Mouse (Mus musculus) hindbrain, embryonic 11.5 days (tissue): ENCODE measurements around the gene Prom2. TPM values are rescaled to one million over a fixed set of nuclear protein-coding genes. Genes with fewer than 3 reads are reported as not detected.

Source experiments
- ATAC-seq: fragments of 200-750 bp; cut with Nextera tagmentation; 2 replicates; pipeline ENCODE4 v1.8.0; 2017; ENCODE audit warnings: mild to moderate bottlenecking, moderate TSS enrichment, moderate library complexity; ENCODE audit not compliant: low FRiP score
- DNase-seq: peaks from one replicate; pipeline ENCODE4 v3.0.0-alpha.2; 2015; ENCODE audit warnings: low spot score
- H3K27ac ChIP-seq: fragments of 300-500 bp; sonication (generic); 2 replicates; pipeline ENCODE4 v1.5.1; 2014; ENCODE audit warnings: mild to moderate bottlenecking, low read depth, low read length
- H3K27me3 ChIP-seq: fragments of 300-500 bp; sonication (generic); 2 replicates; pipeline ENCODE4 v1.6.1; 2014; ENCODE audit warnings: mild to moderate bottlenecking, low read length, moderate library complexity, mixed read lengths; ENCODE audit not compliant: control insufficient read depth, insufficient read depth
- H3K36me3 ChIP-seq: fragments of 300-500 bp; sonication (generic); 2 replicates; pipeline ENCODE4 v1.6.1; 2014; ENCODE audit warnings: mild to moderate bottlenecking, low read length, moderate library complexity, mixed read lengths; ENCODE audit not compliant: control insufficient read depth, insufficient read depth
- H3K4me1 ChIP-seq: fragments of 300-500 bp; sonication (generic); replicated peaks from 2 replicates; pipeline ENCODE4 v1.6.1; 2014; ENCODE audit warnings: low read length, mixed read lengths; ENCODE audit not compliant: control insufficient read depth, insufficient read depth
- H3K4me2 ChIP-seq: fragments of 300-500 bp; sonication (generic); replicated peaks from 2 replicates; pipeline ENCODE4 v1.6.1; 2014; ENCODE audit warnings: mild to moderate bottlenecking, low read depth, low read length
- H3K4me3 ChIP-seq: fragments of 300-500 bp; sonication (generic); 2 replicates; pipeline ENCODE4 v1.5.1; 2014; ENCODE audit warnings: low read depth, low read length
- H3K9ac ChIP-seq: fragments of 300-500 bp; sonication (generic); 2 replicates; pipeline ENCODE4 v1.6.1; 2014; ENCODE audit warnings: low read depth, low read length
- H3K9me3 ChIP-seq: fragments of 300-500 bp; sonication (generic); 2 replicates; pipeline ENCODE4 v1.6.1; 2016; ENCODE audit warnings: low read length; ENCODE audit not compliant: control insufficient read depth
- WGBS: fragments of 180-500 bp; shearing (Covaris S2); extraction: QIAGEN DNeasy Blood & Tissue Kit; methylation state at CpG from one replicate; pipeline ENCODE4 v1.1.7; 2014; 5-methylcytosine and 5-hydroxymethylcytosine counted together
- polyA plus RNA-seq: library from polyadenylated mRNA; unstranded; fragments of >200 nt; fragmentation: Nextera tagmentation; extraction: Ambion mirVana; gene quantifications from 2 replicates; pipeline ENCODE4 v1.2.1, GENCODE M21; 2014

The Prom2 gene
- polyA plus RNA-seq, 1 experiment from 2014 or later, result 0.86 TPM

DNA sequence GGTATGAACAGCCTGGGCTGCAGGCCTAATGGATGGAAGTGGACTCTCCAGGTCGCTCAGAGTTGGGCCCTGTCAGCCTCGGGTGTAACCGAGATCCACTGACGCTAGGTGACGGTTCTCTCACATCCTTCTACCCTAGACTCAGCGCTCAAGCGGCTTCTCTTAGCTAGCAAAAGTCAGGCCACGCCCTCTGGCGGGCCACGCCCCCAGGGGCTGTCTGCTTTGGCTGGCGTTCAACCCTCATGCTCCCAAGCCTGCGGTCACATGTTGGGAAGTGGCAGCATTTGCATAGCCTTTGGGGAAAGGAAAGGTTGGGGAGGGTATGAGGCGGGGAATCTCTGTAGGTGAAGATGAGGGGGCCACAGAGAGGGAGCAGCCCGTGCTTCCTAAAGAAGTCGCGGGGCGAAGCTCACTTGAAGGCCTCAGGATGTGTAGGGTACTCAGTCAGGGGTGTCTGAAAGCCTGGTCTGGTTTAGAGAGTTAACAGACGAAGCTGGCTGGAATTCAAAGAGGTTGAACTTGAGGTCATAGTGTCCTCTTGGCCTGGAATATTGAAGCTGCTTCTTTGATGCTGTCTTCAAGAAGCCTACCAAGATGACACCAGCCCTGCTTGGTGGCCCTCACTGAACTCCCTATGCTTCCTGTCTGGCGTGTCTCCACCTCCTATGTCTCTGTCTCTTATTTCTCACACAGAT lies 56.6 kb downstream of the Prom2 start:
- Histone ChIP-seq H3K4me2 (peak overlapping the region; percentile 24), H3K36me3 (no peaks in the 10 kb centered on the region), H3K27ac (no peak overlapping the region), H3K9me3 (no peaks in the 10 kb centered on the region), H3K27me3 (peaks cover 55% of the 10 kb centered on the region), H3K4me1 (no peaks in the 10 kb centered on the region; the same call in none of the 2 replicates), H3K9ac (no peak overlapping the region; the same call in 1 of the 2 replicates), H3K4me3 (0 out of 2 replicates have a peak overlapping the region, but pooled peaks have one; percentile 2)
- DNase-seq, result peak; percentile 85
- ATAC-seq, result peak; percentile 65
- WGBS, result 6% methylated on average over 19 of the region's 19 CpGs

DNA sequence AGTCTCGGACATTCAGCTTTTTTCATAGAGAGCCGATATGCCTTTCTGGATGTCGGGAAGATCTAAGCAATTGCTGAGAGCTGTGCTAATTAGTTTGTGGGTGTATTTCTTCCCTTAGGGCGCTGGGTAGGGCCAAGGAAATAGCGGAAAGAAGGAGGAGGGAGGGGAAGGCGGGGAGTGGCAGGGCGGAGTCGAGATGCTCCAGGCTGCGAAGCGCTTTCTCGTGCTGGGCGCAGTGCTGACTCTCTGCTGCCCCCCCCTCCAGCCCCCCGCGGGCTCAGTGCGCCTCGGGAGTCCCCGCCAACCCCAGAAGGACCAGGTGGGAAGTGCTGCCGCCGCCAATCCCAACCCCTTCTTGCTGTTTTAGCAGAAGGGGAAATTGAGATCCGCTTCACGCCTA lies 58.3 kb downstream of the Prom2 start:
- no peaks in the 10 kb centered on the region for H3K36me3 ChIP-seq
- peaks cover 59% of the 10 kb centered on the region for H3K27me3 ChIP-seq
- no peak overlapping the region for H3K9ac ChIP-seq
- peak overlapping the region; percentile 72; the same call in 1 of the 2 replicates for H3K4me2 ChIP-seq
- DNase-seq, result peak; percentile 28
- no peak overlapping the region for H3K4me3 ChIP-seq
- no peak for ATAC-seq
- no peaks in the 10 kb centered on the region; the same call in none of the 2 replicates for H3K4me1 ChIP-seq
- no peak overlapping the region for H3K27ac ChIP-seq
- H3K9me3 ChIP-seq, result no peaks in the 10 kb centered on the region
- under 1% methylated on average over 16 of the region's 21 CpGs for WGBS

- Histone ChIP-seq H3K9ac (no peak overlapping the region), H3K9me3 (no peaks in the 10 kb centered on the region), H3K4me2 (peak overlapping the region; percentile 72), H3K4me3 (peak overlapping the region; percentile 35), H3K27ac (no peak overlapping the region), H3K4me1 (no peaks in the 10 kb centered on the region; the same call in none of the 2 replicates), H3K36me3 (no peaks in the 10 kb centered on the region), H3K27me3 (peaks cover 59% of the 10 kb centered on the region)
- ATAC-seq (peak; percentile 45; the same call in 1 of the 2 replicates), DNase-seq (peak; percentile 49)
- WGBS, result under 1% methylated on average over 20 of the region's 21 CpGs
Observed at GRCm38 (mm10) chr2:127482533-127482911, 58.7 kb downstream of the Prom2 start.

DNA sequence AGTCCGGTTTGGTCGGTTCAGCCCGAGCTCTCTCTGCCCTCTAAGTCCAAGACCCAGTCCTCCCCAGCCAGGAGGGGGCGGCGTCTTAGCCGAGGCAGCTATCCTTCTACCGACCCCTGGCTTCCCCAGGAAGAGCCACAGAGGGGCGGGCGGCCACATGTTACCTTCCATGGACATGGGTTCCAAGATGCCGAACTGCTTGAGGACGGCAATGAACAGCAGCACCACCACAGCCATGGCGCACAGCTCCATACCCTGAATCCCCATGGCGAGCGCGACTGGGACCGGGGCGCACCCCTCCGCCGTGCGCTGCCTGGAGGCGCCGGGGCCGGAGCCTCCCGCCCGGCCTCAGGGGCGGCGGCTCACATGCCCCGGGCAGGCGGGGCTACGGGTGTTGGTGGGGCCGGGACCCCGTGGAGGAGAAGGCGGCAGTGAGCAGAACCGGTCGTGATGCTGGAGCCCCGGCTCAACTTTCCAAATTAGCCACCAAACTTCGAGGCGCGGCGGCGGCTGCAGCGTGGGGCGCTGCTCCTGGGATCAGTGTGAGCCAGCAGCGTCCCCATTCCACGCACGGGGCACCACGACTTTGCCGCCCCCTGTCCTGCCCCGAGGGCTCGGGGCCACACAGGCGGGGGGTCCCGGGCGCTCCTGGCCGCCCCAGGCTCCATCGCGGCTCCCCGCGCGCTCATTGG lies 59.3 kb downstream of the Prom2 start:
- H3K4me2 ChIP-seq, result peak overlapping the region; percentile 72
- 0 out of 2 replicates have a peak, but pooled peaks have one; percentile 21 for ATAC-seq
- peak; percentile 35 for DNase-seq
- no peaks in the 10 kb centered on the region for H3K36me3 ChIP-seq
- no peak overlapping the region for H3K9ac ChIP-seq
- peak overlapping the region; percentile 35 for H3K4me3 ChIP-seq
- no peaks in the 10 kb centered on the region; the same call in none of the 2 replicates for H3K4me1 ChIP-seq
- H3K27me3 ChIP-seq, result peaks cover 59% of the 10 kb centered on the region
- no peaks in the 10 kb centered on the region for H3K9me3 ChIP-seq
- 1% methylated on average over 48 of the region's 59 CpGs for WGBS
- no peak overlapping the region for H3K27ac ChIP-seq

GRCm38 (mm10) chr2:127479763-127480162 lies 61.5 kb downstream of the Prom2 start:
- no peaks in the 10 kb centered on the region; the same call in none of the 2 replicates for H3K4me1 ChIP-seq
- H3K4me3 ChIP-seq, result no peak overlapping the region
- H3K27ac ChIP-seq, result no peak overlapping the region
- no peaks in the 10 kb centered on the region for H3K36me3 ChIP-seq
- ATAC-seq (no peak), DNase-seq (no peak)
- no peak overlapping the region for H3K9ac ChIP-seq
- WGBS, result 71% methylated on average over 10 of the region's 10 CpGs
- H3K4me2 ChIP-seq, result no peak overlapping the region
- no peaks in the 10 kb centered on the region for H3K9me3 ChIP-seq
- peaks cover 55% of the 10 kb centered on the region for H3K27me3 ChIP-seq

GRCm38 (mm10) chr2:127479210-127479609 lies 62.1 kb downstream of the Prom2 start:
- no peak overlapping the region for H3K9ac ChIP-seq
- H3K27me3 ChIP-seq, result peaks cover 50% of the 10 kb centered on the region
- H3K4me3 ChIP-seq, result no peak overlapping the region
- DNase-seq (no peak), ATAC-seq (no peak)
- no peaks in the 10 kb centered on the region for H3K36me3 ChIP-seq
- no peak overlapping the region for H3K27ac ChIP-seq
- H3K4me1 ChIP-seq, result no peaks in the 10 kb centered on the region; the same call in none of the 2 replicates
- WGBS, result 80% methylated on average over 4 of the region's 4 CpGs
- H3K9me3 ChIP-seq, result no peaks in the 10 kb centered on the region
- H3K4me2 ChIP-seq, result no peak overlapping the region

Other genes with a start within 250 kb of the Prom2 start
- 4.9 and 5.5 TPM in 2 replicates for gene Dusp2, start 205.3 kb downstream of the Prom2 start, polyA plus RNA-seq
- not detected in 2 replicates for gene Astl, start 202.8 kb downstream of the Prom2 start, polyA plus RNA-seq
- gene Adra2b, start 178.3 kb downstream of the Prom2 start, polyA plus RNA-seq, result 2.7 and 3.5 TPM in 2 replicates
- gene Gpat2, start 116.3 kb downstream of the Prom2 start, polyA plus RNA-seq, result 0.32 TPM in 2 replicates
- gene Fahd2a, start 96.9 kb downstream of the Prom2 start, polyA plus RNA-seq, result 25.7 and 27.8 TPM in 2 replicates
- gene Kcnip3, start 19.4 kb downstream of the Prom2 start, polyA plus RNA-seq, result 2.6 and 3.4 TPM in 2 replicates
- 7.8 and 9.5 TPM in 2 replicates for gene Zfp661, start 45.6 kb upstream of the Prom2 start, polyA plus RNA-seq
- gene Mrps5, start 45.8 kb upstream of the Prom2 start, polyA plus RNA-seq, result 154 and 157 TPM in 2 replicates
- 0.86 and 1.4 TPM in 2 replicates for gene Mal, start 115.2 kb upstream of the Prom2 start, polyA plus RNA-seq
- gene Mall, start 188.5 kb upstream of the Prom2 start, polyA plus RNA-seq, result 1.4 and 1.9 TPM in 2 replicates
- 23.1 and 30.3 TPM in 2 replicates for gene Nphp1, start 247.4 kb upstream of the Prom2 start, polyA plus RNA-seq